Mouse (Mus musculus): Measurements from ENCODE around the gene Olfr1202. TPM values are rescaled to one million over a fixed set of nuclear protein-coding genes. Genes with fewer than 3 reads are reported as not detected.

The Olfr1202 gene
- polyA plus RNA-seq (2017; shearing (Covaris generic)) = not detected

GRCm38 (mm10) chr2:88814196-88814595, at the start of gene Olfr1202:
Olfr1202 (plus strand) TSS chr2:88814496.
- no peak for ATAC-seq

- ATAC-seq = no peak
Observed at GRCm38 (mm10) chr2:88770388-88770787, 43.9 kb upstream of the Olfr1202 start, which contains the start of gene Olfr1200. Olfr1200 (minus strand) TSS chr2:88770488.

DNA sequence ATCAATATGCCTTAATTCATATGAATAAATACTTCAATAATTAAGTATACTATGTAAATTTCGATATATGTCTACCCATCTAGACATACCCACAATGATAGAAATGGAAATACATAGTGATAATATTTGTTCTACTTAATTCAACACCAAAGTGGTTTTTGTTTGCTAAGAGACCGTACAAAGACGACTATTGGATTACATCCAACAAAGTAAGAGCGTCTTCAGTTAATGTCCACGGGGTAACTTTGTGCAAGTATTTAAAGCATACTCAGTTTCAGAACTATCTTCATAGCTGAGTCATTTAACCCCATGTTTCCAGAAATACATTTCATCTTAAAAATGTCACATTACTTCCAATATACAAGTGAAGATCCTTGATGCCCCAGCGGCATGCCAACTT, 21.6 kb upstream of the Olfr1202 start, which contains the start of gene Olfr1201:
Olfr1201 (plus strand) TSS at position 301 of the 400 bp plus-strand sequence.
- no peak for ATAC-seq

DNA sequence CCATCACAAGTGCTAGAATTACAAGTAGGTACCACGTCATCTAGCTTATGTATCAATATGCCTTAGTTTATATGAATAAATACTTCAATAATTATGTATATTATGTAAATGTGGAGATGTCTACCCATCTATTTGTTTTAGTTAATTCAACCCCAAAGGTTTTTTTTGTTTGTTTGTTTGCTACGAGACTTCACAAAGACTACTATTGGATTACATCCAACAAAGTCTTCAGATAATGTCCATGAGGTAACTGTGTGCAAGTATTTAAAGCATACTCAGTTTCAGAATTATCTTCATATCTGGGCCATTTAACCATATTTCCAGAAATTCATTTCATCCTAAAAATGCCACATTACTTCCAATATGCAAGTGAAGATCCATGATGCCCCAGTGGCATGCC, 15.1 kb downstream of the Olfr1202 start, which contains the start of gene Olfr1205:
Olfr1205 (plus strand) TSS at position 301 of the 400 bp plus-strand sequence.
- no peak for ATAC-seq

- ATAC-seq = no peak
Observed at GRCm38 (mm10) chr2:88838477-88838876, 24.2 kb downstream of the Olfr1202 start.

- ATAC-seq = no peak
Observed at GRCm38 (mm10) chr2:88848992-88849391, 34.7 kb downstream of the Olfr1202 start, which contains the start of gene Olfr1204. Olfr1204 (plus strand) TSS chr2:88849292.

- ATAC-seq = no peak
Observed at GRCm38 (mm10) chr2:88862931-88863330, 48.6 kb downstream of the Olfr1202 start, which contains the start of gene Olfr1206. Olfr1206 (plus strand) TSS chr2:88863231.

Other genes starting within 250 kb of the Olfr1202 start
- gene Olfr1189, start 228.0 kb upstream of the Olfr1202 start, polyA plus RNA-seq (2017; shearing (Covaris generic)) = not detected
- not detected for gene Olfr1191-ps1, start 174.0 kb upstream of the Olfr1202 start, polyA plus RNA-seq (2017; shearing (Covaris generic))
- not detected for gene Olfr1192-ps1, start 166.0 kb upstream of the Olfr1202 start, polyA plus RNA-seq (2017; shearing (Covaris generic))
- not detected for gene Olfr1193, start 138.9 kb upstream of the Olfr1202 start, polyA plus RNA-seq (2017; shearing (Covaris generic))
- gene Olfr1195, start 125.3 kb upstream of the Olfr1202 start, polyA plus RNA-seq (2017; shearing (Covaris generic)) = under 1 TPM in 1 of 2 experiments, not detected in 1; 0.17 TPM
- not detected for gene Olfr1196, start 109.9 kb upstream of the Olfr1202 start, polyA plus RNA-seq (2017; shearing (Covaris generic))
- not detected for gene Olfr1197, start 82.1 kb upstream of the Olfr1202 start, polyA plus RNA-seq (2017; shearing (Covaris generic))
- gene Olfr1198, start 63.1 kb upstream of the Olfr1202 start, polyA plus RNA-seq (2017; shearing (Covaris generic)) = not detected
- gene Olfr1199, start 54.0 kb upstream of the Olfr1202 start, polyA plus RNA-seq (2017; shearing (Covaris generic)) = not detected
- gene Olfr1200, start 44.0 kb upstream of the Olfr1202 start, polyA plus RNA-seq (2017; shearing (Covaris generic)) = not detected
- gene Olfr1201, start 21.5 kb upstream of the Olfr1202 start, polyA plus RNA-seq (2017; shearing (Covaris generic)) = not detected
- gene Olfr1205, start 15.2 kb downstream of the Olfr1202 start, polyA plus RNA-seq (2017; shearing (Covaris generic)) = under 1 TPM in 1 of 2 experiments, not detected in 1; 0.07 TPM
- gene Olfr1204, start 34.8 kb downstream of the Olfr1202 start, polyA plus RNA-seq (2017; shearing (Covaris generic)) = not detected
- gene Olfr1206, start 48.7 kb downstream of the Olfr1202 start, polyA plus RNA-seq (2017; shearing (Covaris generic)) = under 1 TPM in 1 of 2 experiments, not detected in 1; 0.29 TPM
- gene Olfr1208, start 87.8 kb downstream of the Olfr1202 start, polyA plus RNA-seq (2017; shearing (Covaris generic)) = under 1 TPM in 1 of 2 experiments, not detected in 1; 0.21 TPM
- not detected for gene Olfr1209, start 100.7 kb downstream of the Olfr1202 start, polyA plus RNA-seq (2017; shearing (Covaris generic))
- not detected for gene Olfr1211, start 123.6 kb downstream of the Olfr1202 start, polyA plus RNA-seq (2017; shearing (Covaris generic))
- gene Olfr1212, start 139.5 kb downstream of the Olfr1202 start, polyA plus RNA-seq (2017; shearing (Covaris generic)) = not detected
- gene Gm13762, start 165.8 kb downstream of the Olfr1202 start, polyA plus RNA-seq (2017; shearing (Covaris generic)) = not detected
- gene Olfr1214, start 178.2 kb downstream of the Olfr1202 start, polyA plus RNA-seq (2017; shearing (Covaris generic)) = not detected
- gene Olfr1215, start 192.5 kb downstream of the Olfr1202 start, polyA plus RNA-seq (2017; shearing (Covaris generic)) = not detected
- not detected for gene Olfr1216, start 203.8 kb downstream of the Olfr1202 start, polyA plus RNA-seq (2017; shearing (Covaris generic))
- not detected for gene Olfr1217, start 217.6 kb downstream of the Olfr1202 start, polyA plus RNA-seq (2017; shearing (Covaris generic))
- not detected for gene Olfr1218, start 246.7 kb downstream of the Olfr1202 start, polyA plus RNA-seq (2017; shearing (Covaris generic))